Mouse (Mus musculus) testis, adult 2 months (tissue): ENCODE data around the gene Cd84.

Experiments used
- CTCF ChIP-seq: fragments of 200-500 bp; IDR thresholded peaks from 2 replicates; pipeline ENCODE4 v1.5.1; 2012; ENCODE audit warnings: low read depth, mild to moderate bottlenecking, inconsistent platforms, low read length, moderate library complexity; ENCODE audit not compliant: control insufficient read depth, insufficient read depth, insufficient replicate concordance
- POLR2A ChIP-seq: fragments of 200-500 bp; IDR thresholded peaks from 2 replicates; pipeline ENCODE4 v1.6.1; 2012; ENCODE audit warnings: low read depth, mild to moderate bottlenecking, inconsistent platforms, low read length, moderate library complexity; ENCODE audit not compliant: control insufficient read depth

DNA sequence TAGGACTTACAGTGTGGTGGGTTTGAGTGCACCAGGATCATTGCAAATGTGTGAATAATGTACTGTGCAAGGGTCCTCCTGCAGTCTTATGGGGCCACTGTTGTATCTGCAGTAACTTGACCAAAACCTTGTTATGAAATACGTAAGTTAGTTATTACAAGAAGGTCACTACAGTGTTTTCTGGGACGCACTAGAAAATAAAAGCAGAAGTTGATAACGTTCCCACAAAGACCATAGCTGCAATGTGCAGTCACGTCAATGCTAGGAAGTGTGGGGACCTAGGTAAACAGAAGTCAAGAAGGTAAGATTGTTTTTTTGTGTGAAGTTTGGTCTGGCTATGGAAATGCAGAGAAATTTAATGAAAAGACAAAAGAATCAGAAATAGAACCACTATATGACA is 22.5 kb upstream of the Cd84 start:
- no peak for TF ChIP-seq CTCF
- TF ChIP-seq POLR2A, result no peak
